Mouse (Mus musculus): ENCODE measurements around the gene Clec10a.

DNA sequence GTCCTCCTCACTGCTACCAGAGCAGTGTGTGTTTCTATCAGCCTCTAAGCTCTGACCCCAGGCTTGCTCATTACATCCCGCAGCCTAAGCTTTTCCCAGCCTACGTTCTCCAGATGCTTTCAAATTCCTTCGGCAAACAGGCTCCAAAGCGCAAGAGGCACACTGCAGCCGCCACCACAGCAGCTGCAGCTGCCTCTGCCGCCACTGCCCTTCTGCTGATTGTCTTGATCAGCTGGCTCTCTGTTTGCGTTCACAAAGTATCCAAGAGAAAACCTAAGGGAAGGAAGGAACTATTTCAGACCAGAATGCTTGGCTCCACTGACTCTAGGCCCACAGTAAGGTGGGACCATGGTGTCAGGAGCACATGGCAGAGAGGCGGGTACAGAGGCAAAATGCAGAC, 48.9 kb upstream of the Clec10a start:
- TF ChIP-seq CTCF (IDR thresholded peaks at IDR 0.05; ENCODE audit: borderline replicate concordance, insufficient read depth, low read length) = no peak
- no peak for TF ChIP-seq POLR2A (IDR thresholded peaks at IDR 0.05; ENCODE audit: low read depth, low read length)

All from embryonic fibroblast, embryonic 13.5 days (primary cell).